In the genomic region with DNA sequence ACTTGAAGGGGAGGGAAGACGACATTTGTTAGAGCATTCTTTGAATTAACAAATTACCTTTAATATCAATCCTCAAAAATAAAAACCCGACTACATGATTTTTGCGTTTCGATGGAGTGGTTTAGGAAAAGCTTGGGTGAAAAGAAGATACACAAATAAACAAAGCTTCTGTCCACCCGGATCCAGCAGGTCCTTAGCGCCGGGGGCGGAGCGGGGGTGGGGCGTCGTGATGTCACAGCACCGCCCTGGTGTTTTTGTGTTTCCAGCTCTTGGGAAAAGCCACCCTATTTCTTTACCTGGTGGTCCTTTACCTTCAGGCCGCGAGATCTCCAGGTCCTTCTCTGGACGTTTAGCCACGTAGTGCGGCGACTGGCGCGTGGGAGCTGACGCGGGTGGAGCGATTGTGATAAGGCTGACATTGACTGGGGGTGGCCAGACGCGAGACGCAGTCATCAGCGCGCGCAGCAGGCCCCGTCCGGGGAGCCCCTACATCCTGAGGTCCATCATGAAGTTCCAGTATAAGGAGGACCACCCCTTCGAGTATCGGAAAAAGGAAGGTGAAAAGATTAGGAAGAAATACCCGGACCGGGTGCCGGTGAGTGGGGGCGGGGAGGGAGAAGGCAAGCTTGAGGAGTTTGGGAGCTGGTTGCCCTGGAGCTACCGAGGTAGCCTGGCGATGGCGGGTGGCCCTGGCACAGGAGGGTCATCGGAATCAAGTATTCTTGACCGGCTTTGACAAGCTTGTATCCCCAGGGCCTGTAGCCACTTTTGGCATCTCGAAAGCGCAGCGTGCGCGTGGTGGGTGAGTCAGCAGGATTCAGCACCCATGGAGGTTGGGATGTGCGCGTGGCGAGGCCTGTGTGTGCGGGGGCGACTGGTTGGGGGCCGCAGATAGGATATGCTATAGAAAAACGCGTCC, we compare ENCODE assay signal across 8 mouse cellular contexts. TPM values are rescaled to one million over a fixed set of nuclear protein-coding genes. Genes with fewer than 3 reads are reported as not detected.
DNase-seq lines count a peak whose midpoint lies in the region; ATAC-seq and TF ChIP-seq lines count a peak whose summit lies in the region.

Gabarapl1 (plus strand) TSS at position 219 of the 919 bp plus-strand sequence.

- peak; percentile 61 for DNase-seq in ES-E14 (ENCODE audit: low read depth, low spot score)
- DNase-seq in cerebellum, adult 11-12 months, result peak; percentile 84
- DNase-seq in heart, postnatal 14 days, result peak; percentile 84 to 87
- DNase-seq in large intestine, adult 2 months (ENCODE audit: low read depth, low spot score), result peak; percentile 43

- ATAC-seq in forebrain, embryonic 15.5 days (replicated peaks), result peak; percentile 88
- peak; percentile 85 for ATAC-seq in liver, embryonic 16.5 days (ENCODE audit: low read depth)
- peak; percentile 87 for ATAC-seq in neural tube, embryonic 13.5 days (ENCODE audit: low read depth)

- peaks cover 0 to 3% of the 10 kb centered on the region in 2 experiments; a peak in 1 of 4 replicates for H3K4me1 ChIP-seq in ES-E14 (ENCODE audit: control insufficient read depth in 2 of 2, insufficient read depth in 2 of 2, low read length in 2 of 2, poor library complexity in 1 of 2)
- peaks cover 29% of the 10 kb centered on the region for H3K4me1 ChIP-seq in forebrain, embryonic 15.5 days
- peaks cover 20% of the 10 kb centered on the region for H3K4me1 ChIP-seq in liver, embryonic 16.5 days (ENCODE audit: control insufficient read depth, low read depth, low read length)
- H3K4me1 ChIP-seq in neural tube, embryonic 13.5 days (replicated peaks), result peaks cover 36% of the 10 kb centered on the region
- peaks cover 12% of the 10 kb centered on the region for H3K4me1 ChIP-seq in testis, adult 2 months (ENCODE audit: control insufficient read depth, insufficient read depth, low read length)

- peak within 1 kb of the TSS; percentile 59 for H3K4me2 ChIP-seq in forebrain, embryonic 15.5 days (replicated peaks)
- H3K4me2 ChIP-seq in liver, embryonic 16.5 days (ENCODE audit: low read depth, low read length), result peak within 1 kb of the TSS; percentile 72
- peak within 1 kb of the TSS; percentile 63 for H3K4me2 ChIP-seq in neural tube, embryonic 13.5 days

- H3K27me3 ChIP-seq in forebrain, embryonic 15.5 days, result no peaks in the 10 kb centered on the region
- no peaks in the 10 kb centered on the region for H3K27me3 ChIP-seq in liver, embryonic 16.5 days (ENCODE audit: control insufficient read depth, insufficient read depth, low read depth, low read length)
- no peaks in the 10 kb centered on the region for H3K27me3 ChIP-seq in neural tube, embryonic 13.5 days
- no peaks in the 10 kb centered on the region for H3K27me3 ChIP-seq in testis, adult 2 months (ENCODE audit: control insufficient read depth, insufficient read depth, low read length)

- H3K36me3 ChIP-seq in ES-E14 (ENCODE audit: control insufficient read depth, insufficient read depth, low read length, poor library complexity, severe bottlenecking), result no peaks in the 10 kb centered on the region
- H3K36me3 ChIP-seq in forebrain, embryonic 15.5 days, result peaks cover 9% of the 10 kb centered on the region
- H3K36me3 ChIP-seq in liver, embryonic 16.5 days (ENCODE audit: control insufficient read depth, insufficient read depth), result no peaks in the 10 kb centered on the region
- H3K36me3 ChIP-seq in neural tube, embryonic 13.5 days, result peaks cover 10% of the 10 kb centered on the region
- H3K36me3 ChIP-seq in testis, adult 2 months (ENCODE audit: control insufficient read depth, insufficient read depth, low read length), result no peaks in the 10 kb centered on the region

- peak; percentile 90 for TF ChIP-seq POLR2A in testis, adult 2 months (IDR thresholded peaks at IDR 0.05; ENCODE audit: control insufficient read depth, low read depth, low read length)

- under 1% methylated on average over 55 of the region's 55 CpGs for WGBS in forebrain, embryonic 15.5 days
- WGBS in large intestine, adult 2 months, result under 1% methylated on average over 55 of the region's 55 CpGs
- WGBS in liver, embryonic 16.5 days (ENCODE audit: insufficient replicate concordance), result under 1% methylated on average over 55 of the region's 55 CpGs
- under 1% methylated on average over 55 of the region's 55 CpGs for WGBS in neural tube, embryonic 13.5 days

- in situ Hi-C loops in ES-E14 (cut with MboI; ENCODE audit: low sequenced_read_pairs in 2 of 2, unreplicated experiment in 2 of 2), result no loop called here

- H3K9me3 ChIP-seq in ES-E14 (ENCODE audit: control insufficient read depth, insufficient read depth, low read depth, low read length), result no peaks in the 10 kb centered on the region
- H3K9me3 ChIP-seq in forebrain, embryonic 15.5 days, result no peaks in the 10 kb centered on the region
- H3K9me3 ChIP-seq in liver, embryonic 16.5 days (replicated peaks; ENCODE audit: control insufficient read depth, low read length), result no peaks in the 10 kb centered on the region
- no peaks in the 10 kb centered on the region for H3K9me3 ChIP-seq in neural tube, embryonic 13.5 days

- TF ChIP-seq CTCF in testis, adult 2 months (IDR thresholded peaks at IDR 0.05; ENCODE audit: control insufficient read depth, insufficient read depth, insufficient replicate concordance, low read depth, low read length), result no peak

- intact Hi-C loops in heart, postnatal 14 days (cut with DNase I), result loop anchor here (10.0 kb wide), 1 partner anchor 688 kb away; no protein-coding TSS in a partner anchor

- no peak within 1 kb of the TSS for H3K27ac ChIP-seq in ES-E14 (ENCODE audit: insufficient read depth, low read depth, low read length, poor library complexity, severe bottlenecking)
- H3K27ac ChIP-seq in forebrain, embryonic 15.5 days (replicated peaks), result peak within 1 kb of the TSS; percentile 85
- peak within 1 kb of the TSS; percentile 82 for H3K27ac ChIP-seq in liver, embryonic 16.5 days (ENCODE audit: low read length)
- H3K27ac ChIP-seq in neural tube, embryonic 13.5 days (replicated peaks), result peak within 1 kb of the TSS; percentile 89
- peak within 1 kb of the TSS; percentile 83 for H3K27ac ChIP-seq in testis, adult 2 months (ENCODE audit: control insufficient read depth, insufficient read depth, low read depth, low read length)

- peak within 1 kb of the TSS; percentile 74 for H3K9ac ChIP-seq in ES-E14 (ENCODE audit: insufficient read depth, low read depth, low read length, poor library complexity, severe bottlenecking)
- H3K9ac ChIP-seq in forebrain, embryonic 15.5 days (replicated peaks), result peak within 1 kb of the TSS; percentile 87
- H3K9ac ChIP-seq in liver, embryonic 16.5 days (ENCODE audit: low read depth, low read length), result peak within 1 kb of the TSS; percentile 80
- H3K9ac ChIP-seq in neural tube, embryonic 13.5 days, result peak within 1 kb of the TSS; percentile 91

- peak within 1 kb of the TSS; percentile 88 to 95 for H3K4me3 ChIP-seq in ES-E14 (ENCODE audit: insufficient read depth in 1 of 2, low read depth in 1 of 2, low read length in 2 of 2, poor library complexity in 1 of 2, severe bottlenecking in 1 of 2)
- peak within 1 kb of the TSS; percentile 78 for H3K4me3 ChIP-seq in forebrain, embryonic 15.5 days
- H3K4me3 ChIP-seq in liver, embryonic 16.5 days (ENCODE audit: low read depth, low read length), result peak within 1 kb of the TSS; percentile 82
- H3K4me3 ChIP-seq in neural tube, embryonic 13.5 days, result peak within 1 kb of the TSS; percentile 76
- H3K4me3 ChIP-seq in testis, adult 2 months (ENCODE audit: control insufficient read depth, low read depth, low read length), result peak within 1 kb of the TSS; percentile 87

TF ChIP-seq in ES-E14, 5 proteins besides CTCF, POLR2A, EP300 and RAD21:
- TF ChIP-seq MAFK (IDR thresholded peaks at IDR 0.05; ENCODE audit: insufficient read depth, low read depth, low read length), result peak; percentile 47; the same call in 1 of the 2 replicates
- TF ChIP-seq CHD2 (IDR thresholded peaks at IDR 0.05; ENCODE audit: low read depth, low read length), result no peak

RNA-seq across cellular contexts. Expression of gene Gabarapl1, which starts in this region (rescaled TPM):
- 14.7 and 25.6 TPM in 2 replicates for total RNA-seq in ES-E14 (2012; rRNA removed)
- polyA plus RNA-seq in forebrain, embryonic 15.5 days (2015; fragmentation: Nextera tagmentation; extraction: Ambion mirVana), result 186 and 197 TPM in 2 replicates
- total RNA-seq in heart, postnatal 14 days (2021), result 10 to 100 TPM; 79.8 to 85.9 TPM
- 20.2 and 21.5 TPM in 2 replicates for polyA plus RNA-seq in large intestine, adult 2 months (2012; rRNA removed)
- polyA plus RNA-seq in liver, embryonic 16.5 days (2015; fragmentation: Nextera tagmentation; extraction: Ambion mirVana), result 28.4 and 28.6 TPM in 2 replicates
- polyA plus RNA-seq in neural tube, embryonic 13.5 days (2015; fragmentation: Nextera tagmentation; extraction: Ambion mirVana), result 173 and 185 TPM in 2 replicates
- 279 and 296 TPM in 2 replicates for polyA plus RNA-seq in testis, adult 2 months (2012; rRNA removed)
